Mouse (Mus musculus): ENCODE results near the gene Tln1. TPM values are rescaled to one million over a fixed set of nuclear protein-coding genes. Genes with fewer than 3 reads are reported as not detected.
A peak's percentile ranks its signal among the peaks of the same experiment; 100 is the strongest.

Gene Tln1
- polyA plus RNA-seq, 1 experiment: 225 TPM

GRCm38 (mm10) chr4:43571395-43572045 is 9.0 kb upstream of the Tln1 start:
- H3K27me3 ChIP-seq (ENCODE audit: control insufficient read depth, insufficient read depth, low read length): no peaks in the 10 kb centered on the region
- TF ChIP-seq POLR2A (IDR thresholded peaks at IDR 0.05; ENCODE audit: control insufficient read depth, extremely low read depth, insufficient read depth, low read length, poor library complexity) (no peak), CTCF (IDR thresholded peaks at IDR 0.05; ENCODE audit: borderline replicate concordance, control insufficient read depth, extremely low read depth, insufficient read depth, low read length, poor library complexity) (no peak)
- no peak overlapping the region for H3K4me3 ChIP-seq (ENCODE audit: control insufficient read depth, insufficient read depth, low read length)
- no peak overlapping the region for H3K27ac ChIP-seq (ENCODE audit: control insufficient read depth, insufficient read depth, low read length)
- H3K4me1 ChIP-seq (replicated peaks; ENCODE audit: control insufficient read depth, insufficient read depth, low read length): peaks cover 2% of the 10 kb centered on the region
- no peak for DNase-seq
- 84% methylated on average over 6 of the region's 6 CpGs for WGBS
- H3K36me3 ChIP-seq (ENCODE audit: control insufficient read depth, insufficient read depth, low read length): peaks cover 63% of the 10 kb centered on the region

GRCm38 (mm10) chr4:43567140-43567539 is 4.6 kb upstream of the Tln1 start:
- TF ChIP-seq POLR2A (IDR thresholded peaks at IDR 0.05; ENCODE audit: control insufficient read depth, extremely low read depth, insufficient read depth, low read length, poor library complexity) (no peak), CTCF (IDR thresholded peaks at IDR 0.05; ENCODE audit: borderline replicate concordance, control insufficient read depth, extremely low read depth, insufficient read depth, low read length, poor library complexity) (no peak)
- 97% methylated on average over 9 of the region's 9 CpGs for WGBS
- Histone ChIP-seq H3K27ac (ENCODE audit: control insufficient read depth, insufficient read depth, low read length) (no peak overlapping the region), H3K36me3 (ENCODE audit: control insufficient read depth, insufficient read depth, low read length) (peaks cover 63% of the 10 kb centered on the region), H3K4me3 (ENCODE audit: control insufficient read depth, insufficient read depth, low read length) (no peak overlapping the region), H3K27me3 (ENCODE audit: control insufficient read depth, insufficient read depth, low read length) (no peaks in the 10 kb centered on the region), H3K4me1 (replicated peaks; ENCODE audit: control insufficient read depth, insufficient read depth, low read length) (peaks cover 6% of the 10 kb centered on the region)
- no peak for DNase-seq

GRCm38 (mm10) chr4:43564231-43564630 is 1.7 kb upstream of the Tln1 start:
- Histone ChIP-seq H3K4me1 (replicated peaks; ENCODE audit: control insufficient read depth, insufficient read depth, low read length) (peaks cover 20% of the 10 kb centered on the region), H3K27me3 (ENCODE audit: control insufficient read depth, insufficient read depth, low read length) (no peaks in the 10 kb centered on the region), H3K36me3 (ENCODE audit: control insufficient read depth, insufficient read depth, low read length) (peaks cover 39% of the 10 kb centered on the region), H3K4me3 (ENCODE audit: control insufficient read depth, insufficient read depth, low read length) (no peak overlapping the region), H3K27ac (ENCODE audit: control insufficient read depth, insufficient read depth, low read length) (no peak overlapping the region)
- 87% methylated on average over 2 of the region's 2 CpGs for WGBS
- TF ChIP-seq POLR2A (IDR thresholded peaks at IDR 0.05; ENCODE audit: control insufficient read depth, extremely low read depth, insufficient read depth, low read length, poor library complexity): no peak
- TF ChIP-seq CTCF (IDR thresholded peaks at IDR 0.05; ENCODE audit: borderline replicate concordance, control insufficient read depth, extremely low read depth, insufficient read depth, low read length, poor library complexity): no peak
- no peak for DNase-seq

- H3K27me3 ChIP-seq (ENCODE audit: control insufficient read depth, insufficient read depth, low read length): no peaks in the 10 kb centered on the region
- 77% methylated on average over 4 of the region's 4 CpGs for WGBS
- no peak overlapping the region for H3K27ac ChIP-seq (ENCODE audit: control insufficient read depth, insufficient read depth, low read length)
- H3K36me3 ChIP-seq (ENCODE audit: control insufficient read depth, insufficient read depth, low read length): peaks cover 32% of the 10 kb centered on the region
- peaks cover 26% of the 10 kb centered on the region for H3K4me1 ChIP-seq (replicated peaks; ENCODE audit: control insufficient read depth, insufficient read depth, low read length)
- TF ChIP-seq CTCF (IDR thresholded peaks at IDR 0.05; ENCODE audit: borderline replicate concordance, control insufficient read depth, extremely low read depth, insufficient read depth, low read length, poor library complexity): no peak
- DNase-seq: no peak
- no peak overlapping the region for H3K4me3 ChIP-seq (ENCODE audit: control insufficient read depth, insufficient read depth, low read length)
These were observed 1.0 kb upstream of the Tln1 start for GRCm38 (mm10) chr4:43563601-43563875.

GRCm38 (mm10) chr4:43562769-43563600 is 494 bp upstream of the Tln1 start:
- H3K27me3 ChIP-seq (ENCODE audit: control insufficient read depth, insufficient read depth, low read length): no peaks in the 10 kb centered on the region
- H3K27ac ChIP-seq (ENCODE audit: control insufficient read depth, insufficient read depth, low read length): peak overlapping the region; percentile 4; the same call in 1 of the 2 replicates
- peaks cover 32% of the 10 kb centered on the region for H3K4me1 ChIP-seq (replicated peaks; ENCODE audit: control insufficient read depth, insufficient read depth, low read length)
- peak overlapping the region; percentile 98 for H3K4me3 ChIP-seq (ENCODE audit: control insufficient read depth, insufficient read depth, low read length)
- peaks cover 27% of the 10 kb centered on the region for H3K36me3 ChIP-seq (ENCODE audit: control insufficient read depth, insufficient read depth, low read length)
- 3% methylated on average over 22 of the region's 22 CpGs for WGBS
- no peak for DNase-seq
- TF ChIP-seq CTCF (IDR thresholded peaks at IDR 0.05; ENCODE audit: borderline replicate concordance, control insufficient read depth, extremely low read depth, insufficient read depth, low read length, poor library complexity) (no peak), POLR2A (IDR thresholded peaks at IDR 0.05; ENCODE audit: control insufficient read depth, extremely low read depth, insufficient read depth, low read length, poor library complexity) (no peak)

GRCm38 (mm10) chr4:43561436-43561996 is 975 bp downstream of the Tln1 start:
- Histone ChIP-seq H3K36me3 (ENCODE audit: control insufficient read depth, insufficient read depth, low read length) (peaks cover 13% of the 10 kb centered on the region), H3K27ac (ENCODE audit: control insufficient read depth, insufficient read depth, low read length) (peak overlapping the region; percentile 91), H3K4me3 (ENCODE audit: control insufficient read depth, insufficient read depth, low read length) (peak overlapping the region; percentile 98), H3K4me1 (replicated peaks; ENCODE audit: control insufficient read depth, insufficient read depth, low read length) (peaks cover 38% of the 10 kb centered on the region), H3K27me3 (ENCODE audit: control insufficient read depth, insufficient read depth, low read length) (no peaks in the 10 kb centered on the region)
- no peak for DNase-seq
- under 1% methylated on average over 16 of the region's 16 CpGs for WGBS
- TF ChIP-seq CTCF (IDR thresholded peaks at IDR 0.05; ENCODE audit: borderline replicate concordance, control insufficient read depth, extremely low read depth, insufficient read depth, low read length, poor library complexity) (no peak), POLR2A (IDR thresholded peaks at IDR 0.05; ENCODE audit: control insufficient read depth, extremely low read depth, insufficient read depth, low read length, poor library complexity) (no peak)
